Mouse (Mus musculus): ENCODE measurements around the gene Arhgef39.

GRCm38 (mm10) chr4:43542044-43542443, 42.5 kb upstream of the Arhgef39 start:
- no peak for TF ChIP-seq CTCF (IDR thresholded peaks at IDR 0.05; ENCODE audit: low read depth, low read length)
- TF ChIP-seq POLR2AphosphoS5 (IDR thresholded peaks at IDR 0.05; ENCODE audit: insufficient replicate concordance, low read depth, low read length): no peak

Data from G1E (cell line).